Mouse (Mus musculus) midbrain, embryonic 16.5 days (tissue): ENCODE data around the gene Adcy7. TPM values are rescaled to one million over a fixed set of nuclear protein-coding genes. Genes with fewer than 3 reads are reported as not detected.

Experiments
- ATAC-seq: fragments of 200-750 bp; cut with Nextera tagmentation; 2 replicates; pipeline ENCODE4 v1.8.0; 2017; ENCODE audit warnings: moderate TSS enrichment
- H3K27ac ChIP-seq: fragments of 300-500 bp; sonication (generic); 2 replicates; pipeline ENCODE4 v1.5.1; 2014; ENCODE audit warnings: mild to moderate bottlenecking, low read length, mixed read lengths
- H3K27me3 ChIP-seq: fragments of 300-500 bp; sonication (generic); 2 replicates; pipeline ENCODE4 v1.6.1; 2014; ENCODE audit warnings: low read depth, low read length, mixed read lengths; ENCODE audit not compliant: control insufficient read depth, insufficient read depth
- H3K36me3 ChIP-seq: fragments of 300-500 bp; sonication (generic); 2 replicates; pipeline ENCODE4 v1.6.1; 2014; ENCODE audit warnings: mild to moderate bottlenecking, low read length, moderate library complexity, mixed read lengths; ENCODE audit not compliant: control insufficient read depth, insufficient read depth
- H3K4me1 ChIP-seq: fragments of 300-500 bp; sonication (generic); 2 replicates; pipeline ENCODE4 v1.6.1; 2014; ENCODE audit warnings: mild to moderate bottlenecking, low read length, mixed read lengths; ENCODE audit not compliant: control insufficient read depth, insufficient read depth
- H3K4me2 ChIP-seq: fragments of 300-500 bp; sonication (generic); 2 replicates; pipeline ENCODE4 v1.6.1; 2014; ENCODE audit warnings: mild to moderate bottlenecking, low read length, mixed read lengths
- H3K4me3 ChIP-seq: fragments of 300-500 bp; sonication (generic); 2 replicates; pipeline ENCODE4 v1.5.1; 2014; ENCODE audit warnings: low read depth, mild to moderate bottlenecking, low read length, moderate library complexity, mixed read lengths
- H3K9ac ChIP-seq: fragments of 300-500 bp; sonication (generic); 2 replicates; pipeline ENCODE4 v1.6.1; 2014; ENCODE audit warnings: low read depth, low read length, mixed read lengths
- H3K9me3 ChIP-seq: fragments of 300-500 bp; sonication (generic); replicated peaks from 2 replicates; pipeline ENCODE4 v1.6.1; 2014; ENCODE audit warnings: mild to moderate bottlenecking, low read length, mixed read lengths; ENCODE audit not compliant: control insufficient read depth, poor library complexity, severe bottlenecking
- WGBS: fragments of 180-500 bp; shearing (Covaris S2); extraction: QIAGEN DNeasy Blood & Tissue Kit; methylation state at CpG from one replicate; pipeline ENCODE4 v1.1.7; 2014; 5-methylcytosine and 5-hydroxymethylcytosine counted together
- polyA plus RNA-seq: library from polyadenylated mRNA; unstranded; fragments of >200 nt; fragmentation: Nextera tagmentation; extraction: Ambion mirVana; gene quantifications from 2 replicates; pipeline ENCODE4 v1.2.1, GENCODE M21; 2015

Gene Adcy7
- polyA plus RNA-seq, result 4.2 and 6.6 TPM in 2 replicates

- no peaks in the 10 kb centered on the region for H3K9me3 ChIP-seq
- H3K27ac ChIP-seq, result no peak within 1 kb of the TSS
- WGBS, result 3% methylated on average over 60 of the region's 64 CpGs
- peak; percentile 28 for ATAC-seq
- H3K4me2 ChIP-seq, result peak within 1 kb of the TSS; percentile 96
- peak within 1 kb of the TSS; percentile 64 for H3K9ac ChIP-seq
- peaks cover 10% of the 10 kb centered on the region for H3K27me3 ChIP-seq
- no peaks in the 10 kb centered on the region; the same call in 1 of the 2 replicates for H3K4me1 ChIP-seq
- no peaks in the 10 kb centered on the region for H3K36me3 ChIP-seq
- H3K4me3 ChIP-seq, result peak within 1 kb of the TSS; percentile 51
Observed at GRCm38 (mm10) chr8:88272231-88273050, at the start of gene Adcy7. Adcy7 (plus strand) TSS chr8:88272403.

- peaks cover 21% of the 10 kb centered on the region for H3K4me1 ChIP-seq
- ATAC-seq, result no peak
- 19% methylated on average over 5 of the region's 5 CpGs for WGBS
- H3K4me3 ChIP-seq, result no peak overlapping the region
- no peaks in the 10 kb centered on the region for H3K9me3 ChIP-seq
- no peak overlapping the region for H3K9ac ChIP-seq
- H3K36me3 ChIP-seq, result no peaks in the 10 kb centered on the region
- H3K4me2 ChIP-seq, result no peak overlapping the region
- no peaks in the 10 kb centered on the region for H3K27me3 ChIP-seq
- peak overlapping the region; percentile 9; the same call in 1 of the 2 replicates for H3K27ac ChIP-seq
Observed at GRCm38 (mm10) chr8:88225358-88225757, 46.8 kb upstream of the Adcy7 start.

DNA sequence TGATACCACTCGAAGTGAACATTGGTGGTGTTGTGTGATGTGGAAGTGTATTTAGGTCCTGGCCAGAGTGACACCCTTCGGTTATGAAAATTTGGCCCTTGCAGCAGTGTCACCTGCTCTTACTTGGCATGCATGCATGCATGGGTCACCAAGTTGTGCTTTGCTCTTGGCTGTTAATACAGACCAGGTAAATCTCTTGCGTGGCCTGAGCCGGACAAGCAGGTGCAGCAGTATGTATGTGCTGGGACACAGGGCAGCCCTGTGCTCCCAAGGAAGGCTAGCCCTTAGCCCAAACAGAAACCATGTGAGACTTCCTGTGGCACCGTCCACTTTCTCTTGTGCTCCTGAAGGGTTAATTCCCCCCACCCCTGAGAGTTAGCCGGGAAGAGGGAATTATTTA, 44.4 kb upstream of the Adcy7 start:
- Histone ChIP-seq H3K9me3 (no peaks in the 10 kb centered on the region), H3K36me3 (no peaks in the 10 kb centered on the region), H3K4me3 (no peak overlapping the region), H3K4me1 (peaks cover 17% of the 10 kb centered on the region), H3K27me3 (no peaks in the 10 kb centered on the region), H3K9ac (no peak overlapping the region), H3K27ac (no peak overlapping the region), H3K4me2 (no peak overlapping the region)
- 62% methylated on average over 6 of the region's 6 CpGs for WGBS
- no peak for ATAC-seq

DNA sequence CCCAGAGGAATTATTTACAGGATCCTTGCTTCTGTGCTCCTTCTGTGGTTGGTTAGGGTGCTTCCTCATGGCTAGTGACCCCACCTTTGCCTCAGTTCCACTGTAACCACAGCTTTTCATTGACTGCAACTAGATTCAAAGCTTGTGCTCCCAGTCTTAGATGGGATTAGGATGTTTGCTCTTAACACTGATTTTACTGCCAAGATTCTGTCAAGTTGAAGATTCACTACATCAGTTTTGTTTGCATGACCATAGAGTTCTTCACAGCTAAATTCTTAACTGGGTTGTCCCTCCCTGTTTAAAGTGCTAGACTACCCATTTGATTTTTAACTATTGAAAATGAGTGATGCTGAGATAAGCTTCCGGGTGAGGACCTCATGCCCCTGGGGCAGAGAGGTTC, 43.9 kb upstream of the Adcy7 start:
- ATAC-seq, result no peak
- WGBS, result 48% methylated on average over 1 of the region's 1 CpGs
- no peaks in the 10 kb centered on the region for H3K9me3 ChIP-seq
- no peak overlapping the region for H3K9ac ChIP-seq
- H3K4me3 ChIP-seq, result no peak overlapping the region
- no peaks in the 10 kb centered on the region for H3K27me3 ChIP-seq
- H3K36me3 ChIP-seq, result no peaks in the 10 kb centered on the region
- H3K4me1 ChIP-seq, result peaks cover 17% of the 10 kb centered on the region
- H3K4me2 ChIP-seq, result no peak overlapping the region
- H3K27ac ChIP-seq, result no peak overlapping the region

GRCm38 (mm10) chr8:88228800-88229199, 43.4 kb upstream of the Adcy7 start:
- Histone ChIP-seq H3K4me2 (no peak overlapping the region), H3K9ac (no peak overlapping the region), H3K4me3 (no peak overlapping the region), H3K27me3 (no peaks in the 10 kb centered on the region), H3K4me1 (peaks cover 17% of the 10 kb centered on the region), H3K9me3 (no peaks in the 10 kb centered on the region), H3K27ac (no peak overlapping the region), H3K36me3 (no peaks in the 10 kb centered on the region)
- no peak for ATAC-seq
- 80% methylated on average over 1 of the region's 1 CpGs for WGBS

GRCm38 (mm10) chr8:88236666-88237065, 35.5 kb upstream of the Adcy7 start:
- no peaks in the 10 kb centered on the region for H3K36me3 ChIP-seq
- ATAC-seq, result no peak

DNA sequence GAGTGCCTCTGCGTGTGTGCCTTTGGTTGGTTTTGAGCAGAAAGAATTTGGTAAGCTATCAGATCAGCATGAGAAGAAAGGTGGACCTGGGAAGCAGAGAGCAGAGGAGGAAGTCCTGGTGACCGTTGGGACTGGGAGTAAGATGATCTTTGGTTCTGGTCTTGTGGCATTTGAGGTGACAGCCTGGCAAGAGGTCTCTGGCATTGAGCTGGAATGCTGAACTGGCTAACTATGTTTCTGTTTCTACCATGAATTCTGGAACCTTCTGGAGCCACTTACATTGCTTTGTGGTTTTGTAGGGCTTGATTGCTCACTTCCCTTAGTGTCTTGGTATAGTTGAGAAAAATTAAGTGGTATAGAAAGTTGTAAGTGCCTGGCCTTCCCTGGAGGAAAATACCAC, 34.6 kb upstream of the Adcy7 start:
- 77% methylated on average over 2 of the region's 2 CpGs for WGBS
- ATAC-seq, result no peak
- Histone ChIP-seq H3K9ac (no peak overlapping the region), H3K9me3 (no peaks in the 10 kb centered on the region), H3K4me3 (no peak overlapping the region), H3K36me3 (no peaks in the 10 kb centered on the region), H3K4me1 (no peaks in the 10 kb centered on the region), H3K27ac (no peak overlapping the region), H3K27me3 (no peaks in the 10 kb centered on the region), H3K4me2 (no peak overlapping the region)

More at GRCm38 (mm10) chr8:88236666-88237065, 35.5 kb upstream of the Adcy7 start:
- no peaks in the 10 kb centered on the region for H3K27me3 ChIP-seq
- WGBS, result 55% methylated on average over 2 of the region's 2 CpGs
- H3K4me1 ChIP-seq, result no peaks in the 10 kb centered on the region
- no peaks in the 10 kb centered on the region for H3K9me3 ChIP-seq
- H3K4me3 ChIP-seq, result no peak overlapping the region
- no peak overlapping the region for H3K4me2 ChIP-seq
- no peak overlapping the region for H3K27ac ChIP-seq
- no peak overlapping the region for H3K9ac ChIP-seq

DNA sequence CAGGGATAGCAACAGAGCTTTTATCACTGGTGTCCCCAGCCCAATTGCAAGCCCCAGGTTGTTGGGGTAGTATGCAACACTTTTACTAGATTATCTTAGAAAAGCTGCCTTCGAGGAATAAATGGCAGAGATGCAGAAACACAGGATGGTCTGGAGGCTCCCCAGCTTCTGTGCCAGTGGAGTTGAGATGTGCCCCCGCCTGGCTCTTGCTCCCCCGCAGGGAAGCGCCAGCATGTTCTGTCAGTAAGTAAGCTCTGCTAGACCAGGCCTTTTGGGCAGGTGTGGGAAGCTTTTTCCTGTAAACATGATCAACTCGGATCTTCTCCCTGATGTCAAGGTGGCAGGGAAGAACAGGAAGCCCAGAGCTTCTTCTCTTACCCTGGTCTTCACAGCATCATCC, 32.9 kb upstream of the Adcy7 start:
- ATAC-seq, result no peak
- WGBS, result 86% methylated on average over 5 of the region's 5 CpGs
- Histone ChIP-seq H3K4me2 (no peak overlapping the region), H3K9me3 (no peaks in the 10 kb centered on the region), H3K4me3 (no peak overlapping the region), H3K36me3 (no peaks in the 10 kb centered on the region), H3K4me1 (no peaks in the 10 kb centered on the region), H3K9ac (no peak overlapping the region), H3K27me3 (no peaks in the 10 kb centered on the region), H3K27ac (no peak overlapping the region)

DNA sequence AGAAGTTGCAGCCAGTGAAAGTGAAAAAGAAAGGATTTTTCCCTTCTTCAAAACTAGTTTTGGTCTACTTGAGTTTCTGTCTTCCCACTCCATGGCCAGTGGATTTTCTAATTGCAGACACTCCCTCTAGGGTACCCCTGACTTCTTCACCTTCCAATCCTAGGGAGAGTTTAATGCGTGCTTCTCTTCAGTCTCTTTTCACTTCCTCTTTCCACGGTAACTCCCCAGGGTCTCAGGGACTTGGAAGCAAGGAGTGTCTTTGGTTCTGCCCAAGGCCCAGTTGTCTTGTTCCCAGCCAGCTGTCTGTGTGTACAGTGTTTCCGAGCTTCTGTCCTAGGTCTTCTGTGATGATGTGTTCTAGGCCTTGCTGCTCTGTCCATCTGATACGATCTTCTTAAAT, 30.3 kb upstream of the Adcy7 start:
- no peak overlapping the region for H3K4me3 ChIP-seq
- H3K9me3 ChIP-seq, result no peaks in the 10 kb centered on the region
- H3K4me2 ChIP-seq, result no peak overlapping the region
- no peaks in the 10 kb centered on the region for H3K4me1 ChIP-seq
- ATAC-seq, result no peak
- H3K36me3 ChIP-seq, result peaks cover 5% of the 10 kb centered on the region
- WGBS, result 91% methylated on average over 4 of the region's 4 CpGs
- no peaks in the 10 kb centered on the region for H3K27me3 ChIP-seq
- no peak overlapping the region for H3K9ac ChIP-seq
- H3K27ac ChIP-seq, result no peak overlapping the region
